19 mouse cellular contexts compared by ENCODE assay signal in genomic region chr19:28424180-28424579, GRCm38 (mm10).
DNase-seq lines count a peak whose midpoint lies in the region; ATAC-seq lines count a peak whose summit lies in the region.
"Had no signal": no experiment of that assay in that cellular context is flagged by ENCODE, and none has a peak within 500 bp of the region (broad histone marks: within the 10 kb centered on the region; RNA-seq: fewer than 3 reads in every experiment).

No protein-coding gene starts in this region.

- H3K9me3 ChIP-seq in heart, embryonic 11.5 days (replicated peaks; ENCODE audit: control insufficient read depth, low read length) = no peaks in the 10 kb centered on the region
- H3K9me3 ChIP-seq: embryonic facial prominence, embryonic 12.5 days; forebrain, embryonic 15.5 days; heart, embryonic 10.5 days; hindbrain, embryonic 15.5 days had no signal

- WGBS in heart, embryonic 11.5 days (ENCODE audit: insufficient replicate concordance) = 80% methylated on average over 5 of the region's 5 CpGs

- no peak overlapping the region for H3K4me2 ChIP-seq in heart, embryonic 11.5 days
- H3K4me2 ChIP-seq: embryonic facial prominence, embryonic 12.5 days; forebrain, embryonic 15.5 days; hindbrain, embryonic 15.5 days had no signal

- H3K36me3 ChIP-seq in splenic B cell, adult 2 months (ENCODE audit: control insufficient read depth, insufficient read depth, low read length, poor library complexity, severe bottlenecking) = no peaks in the 10 kb centered on the region
- H3K36me3 ChIP-seq in heart, embryonic 11.5 days (ENCODE audit: control insufficient read depth, insufficient read depth, low read length) = no peaks in the 10 kb centered on the region
- H3K36me3 ChIP-seq: embryonic facial prominence, embryonic 12.5 days; forebrain, embryonic 15.5 days; heart, embryonic 10.5 days; hindbrain, embryonic 15.5 days had no signal

- ATAC-seq in hematopoietic stem cell, adult 5-6 weeks (replicated peaks in 1 of 2; ENCODE audit: insufficient read depth in 1 of 2, low FRiP score in 2 of 2, low TSS enrichment in 1 of 2, low read depth in 1 of 2, poor library complexity in 2 of 2, severe bottlenecking in 2 of 2) = peak; percentile 94 to 99
- no peak for ATAC-seq in heart, embryonic 11.5 days (replicated peaks; ENCODE audit: insufficient number of reproducible peaks, low FRiP score, low TSS enrichment)
- ATAC-seq: activated CD4-positive, CD25-positive, alpha-beta regulatory T cell, adult 4 months; forebrain, embryonic 15.5 days; Patski had no signal

- no peaks in the 10 kb centered on the region for H3K4me1 ChIP-seq in heart, embryonic 11.5 days (ENCODE audit: control insufficient read depth, insufficient read depth, low read length)
- H3K4me1 ChIP-seq: embryonic facial prominence, embryonic 12.5 days; forebrain, embryonic 15.5 days; heart, embryonic 10.5 days; hindbrain, embryonic 15.5 days had no signal

- peak; percentile 22 for DNase-seq in thymus, postnatal 0 days (ENCODE audit: low spot score)
- DNase-seq in thymus, postnatal 14 days = no peak
- DNase-seq in c-Kit-positive CD71-negative TER-119-negative erythroid progenitor cells, embryonic 14.5 days (ENCODE audit: low read depth) = peak; percentile 54
- DNase-seq in splenic B cell, adult 2 months (ENCODE audit: low read depth, low spot score) = peak; percentile 1
- DNase-seq in cerebellum, postnatal 36 days = no peak
- no peak for DNase-seq in urinary bladder, postnatal 14 days (ENCODE audit: low spot score)
- DNase-seq: adrenal gland, postnatal 14 days; cerebellum, adult 2 months; cerebellum, postnatal 10 days; gastrocnemius, postnatal 36 days; heart, adult 18-20 months had no signal

- H3K27me3 ChIP-seq in splenic B cell, adult 2 months (ENCODE audit: control insufficient read depth, insufficient read depth, low read length, poor library complexity, severe bottlenecking) = no peaks in the 10 kb centered on the region
- H3K27me3 ChIP-seq in heart, embryonic 11.5 days (ENCODE audit: control insufficient read depth, insufficient read depth, low read length) = no peaks in the 10 kb centered on the region
- H3K27me3 ChIP-seq: embryonic facial prominence, embryonic 12.5 days; forebrain, embryonic 15.5 days; hindbrain, embryonic 15.5 days; Patski had no signal

- H3K4me3 ChIP-seq in heart, embryonic 11.5 days (ENCODE audit: low read depth, low read length) = no peak overlapping the region
- H3K4me3 ChIP-seq: embryonic facial prominence, embryonic 12.5 days; forebrain, embryonic 15.5 days; heart, embryonic 10.5 days; hindbrain, embryonic 15.5 days had no signal

- H3K27ac ChIP-seq in heart, embryonic 11.5 days (ENCODE audit: low read depth, low read length) = no peak overlapping the region
- H3K27ac ChIP-seq: embryonic facial prominence, embryonic 12.5 days; forebrain, embryonic 15.5 days; heart, embryonic 10.5 days; hindbrain, embryonic 15.5 days had no signal

- H3K9ac ChIP-seq in heart, embryonic 11.5 days (ENCODE audit: low read depth, low read length) = no peak overlapping the region
- H3K9ac ChIP-seq: embryonic facial prominence, embryonic 12.5 days; forebrain, embryonic 15.5 days; hindbrain, embryonic 15.5 days had no signal

Comparison
In these comparisons a context has a peak if more than half of its experiments do, and no peak if none do; other contexts are left out.
1. DNase-seq: peak in thymus, postnatal 0 days (single experiment), c-Kit-positive CD71-negative TER-119-negative erythroid progenitor cells, embryonic 14.5 days (single experiment) and splenic B cell, adult 2 months (single experiment); none in thymus, postnatal 14 days (single experiment), cerebellum, postnatal 36 days (0 of 2) and urinary bladder, postnatal 14 days (single experiment).